Mouse (Mus musculus): ENCODE measurements at regions not wholly inside any gene's neighbourhood (a gene's known extent, or its start where the extent isn't known, plus 50 kb on each side); places are given as distances from the start of the nearest gene placed in this dataset.

DNA sequence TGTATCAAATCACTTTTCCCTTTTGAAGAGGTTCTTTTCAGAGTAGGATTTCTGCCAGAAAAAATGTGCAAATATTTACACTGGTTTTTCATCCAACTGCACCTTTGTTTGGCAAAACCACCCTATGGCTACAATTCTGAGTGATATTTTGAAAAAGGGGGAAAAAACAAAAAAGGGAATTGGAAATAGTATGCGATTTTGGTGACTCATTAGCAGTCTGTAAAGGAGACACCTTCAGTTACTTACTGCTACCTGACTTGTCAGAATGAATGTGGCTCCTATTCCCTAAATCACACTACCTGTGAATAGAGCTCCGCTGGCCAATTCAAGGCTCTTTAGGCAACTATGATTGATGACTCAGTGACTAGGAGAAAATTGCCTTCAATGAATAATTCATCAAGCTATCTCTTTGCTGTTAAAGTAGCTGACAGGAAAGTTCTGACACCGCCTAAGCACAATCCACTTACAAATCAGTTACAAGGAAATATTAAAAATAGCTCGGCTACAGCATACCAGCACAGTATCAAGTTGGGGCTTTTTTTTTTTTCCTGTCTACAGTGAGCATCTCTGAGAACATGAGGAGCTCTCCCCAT, 560.8 kb downstream of the Gm43517 start:
- Histone ChIP-seq H3K4me1 (ENCODE audit: control insufficient read depth in 1 of 2, insufficient read depth in 2 of 2, low read length in 2 of 2) (peaks cover 0 to 2% of the 10 kb centered on the region in 2 experiments; a peak in 1 of 4 replicates), H3K79me2 (ENCODE audit: control insufficient read depth, insufficient read depth, low read length, poor library complexity) (no peaks in the 10 kb centered on the region), H3K9ac (ENCODE audit: control insufficient read depth, low read depth, low read length, poor library complexity, severe bottlenecking) (no peak overlapping the region), H3K27me3 (ENCODE audit: control insufficient read depth in 1 of 2, insufficient read depth in 2 of 2, low read length in 2 of 2) (no peaks in the 10 kb centered on the region), H3K4me3 (ENCODE audit: control insufficient read depth in 1 of 2, insufficient read depth in 1 of 2, low read depth in 2 of 2, low read length in 2 of 2) (no peak overlapping the region), H3K9me3 (replicated peaks; ENCODE audit: insufficient read depth, low read length) (no peaks in the 10 kb centered on the region), H3K36me3 (ENCODE audit: control insufficient read depth in 1 of 2, insufficient read depth in 2 of 2, low read length in 2 of 2) (peaks cover 0 to 2% of the 10 kb centered on the region in 2 experiments; a peak in 2 of 4 replicates), H3K27ac (ENCODE audit: control insufficient read depth, low read depth, low read length) (no peak overlapping the region)
- TF ChIP-seq GABPA (IDR thresholded peaks at IDR 0.05; ENCODE audit: low read depth, low read length) (no peak), MYB (IDR thresholded peaks at IDR 0.05; ENCODE audit: low read depth, low read length) (no peak), MAX (IDR thresholded peaks at IDR 0.05; ENCODE audit: low read length) (no peak), MYC (IDR thresholded peaks at IDR 0.05; ENCODE audit: low read depth, low read length) (no peak)
- no peak for DNase-seq (ENCODE audit: low read depth, low spot score)

- Histone ChIP-seq H3K27me3 (ENCODE audit: control insufficient read depth in 1 of 2, insufficient read depth in 2 of 2, low read length in 2 of 2) (no peaks in the 10 kb centered on the region), H3K4me1 (ENCODE audit: control insufficient read depth in 1 of 2, insufficient read depth in 2 of 2, low read length in 2 of 2) (no peaks in the 10 kb centered on the region), H3K4me3 (ENCODE audit: control insufficient read depth in 1 of 2, insufficient read depth in 1 of 2, low read depth in 2 of 2, low read length in 2 of 2) (no peak overlapping the region), H3K79me2 (ENCODE audit: control insufficient read depth, insufficient read depth, low read length, poor library complexity) (no peaks in the 10 kb centered on the region), H3K9me3 (replicated peaks; ENCODE audit: insufficient read depth, low read length) (no peaks in the 10 kb centered on the region), H3K36me3 (ENCODE audit: control insufficient read depth in 1 of 2, insufficient read depth in 2 of 2, low read length in 2 of 2) (no peaks in the 10 kb centered on the region), H3K27ac (ENCODE audit: control insufficient read depth, low read depth, low read length) (no peak overlapping the region), H3K9ac (ENCODE audit: control insufficient read depth, low read depth, low read length, poor library complexity, severe bottlenecking) (no peak overlapping the region)
- no peak for DNase-seq (ENCODE audit: low read depth, low spot score)
- no peak for TF ChIP-seq CHD2 (IDR thresholded peaks at IDR 0.05; ENCODE audit: low read length)
- no peak for TF ChIP-seq USF2 (IDR thresholded peaks at IDR 0.05; ENCODE audit: borderline replicate concordance in 1 of 2, insufficient read depth in 1 of 2, low read depth in 1 of 2, low read length in 2 of 2)
- TF ChIP-seq ZKSCAN1 (IDR thresholded peaks at IDR 0.05; ENCODE audit: low read depth, low read length), result no peak
- no peak for TF ChIP-seq SMC3 (IDR thresholded peaks at IDR 0.05; ENCODE audit: low read depth, low read length)
- TF ChIP-seq TCF12 (IDR thresholded peaks at IDR 0.05; ENCODE audit: low read depth, low read length), result no peak
- TF ChIP-seq GATA1 (IDR thresholded peaks at IDR 0.05; ENCODE audit: low read depth, low read length), result no peak
- no peak for TF ChIP-seq ZNF384 (IDR thresholded peaks at IDR 0.05; ENCODE audit: low read depth, low read length)
- no peak for TF ChIP-seq POLR2AphosphoS5 (IDR thresholded peaks at IDR 0.05; ENCODE audit: borderline replicate concordance, low read depth, low read length)
- no peak for TF ChIP-seq GABPA (IDR thresholded peaks at IDR 0.05; ENCODE audit: low read depth, low read length)
- TF ChIP-seq MAX (IDR thresholded peaks at IDR 0.05; ENCODE audit: low read length), result no peak
- no peak for TF ChIP-seq MYB (IDR thresholded peaks at IDR 0.05; ENCODE audit: low read depth, low read length)
- TF ChIP-seq POLR2A (IDR thresholded peaks at IDR 0.05; ENCODE audit: control insufficient read depth in 1 of 2, insufficient read depth in 1 of 2, low read depth in 1 of 2, low read length in 2 of 2, poor library complexity in 1 of 2), result no peak
- TF ChIP-seq MXI1 (IDR thresholded peaks at IDR 0.05; ENCODE audit: low read depth, low read length), result no peak
- no peak for TF ChIP-seq JUND (IDR thresholded peaks at IDR 0.05; ENCODE audit: low read depth, low read length)
- no peak for TF ChIP-seq POLR2AphosphoS2 (IDR thresholded peaks at IDR 0.05; ENCODE audit: low read length)
- TF ChIP-seq ELF1 (IDR thresholded peaks at IDR 0.05; ENCODE audit: low read depth, low read length), result no peak
These were observed 561.8 kb downstream of the Gm43517 start for GRCm38 (mm10) chr12:49946752-49947260.

Data from MEL (cell line).